Mouse (Mus musculus) forebrain, embryonic 10.5 days (tissue): ENCODE measurements at regions not wholly inside any gene's neighbourhood (a gene's known extent, or its start where the extent isn't known, plus 50 kb on each side); places are given as distances from the start of the nearest gene placed in this dataset.
A peak's percentile ranks its signal among the peaks of the same experiment; 100 is the strongest.

Source experiments
- DNase-seq: peaks from one replicate; pipeline ENCODE4 v3.0.0-alpha.2; 2017; ENCODE audit warnings: low spot score; ENCODE audit errors: extremely low spot score
- H3K27ac ChIP-seq: fragments of 300-500 bp; sonication (generic); 2 replicates; pipeline ENCODE4 v1.5.1; 2016; ENCODE audit warnings: mild to moderate bottlenecking
- H3K27me3 ChIP-seq: fragments of 300-500 bp; sonication (generic); 2 replicates; pipeline ENCODE4 v1.6.1; 2016; ENCODE audit warnings: mild to moderate bottlenecking; ENCODE audit not compliant: poor library complexity, severe bottlenecking
- H3K36me3 ChIP-seq: fragments of 300-500 bp; sonication (generic); replicated peaks from 2 replicates; pipeline ENCODE4 v1.6.1; 2016; ENCODE audit warnings: mild to moderate bottlenecking, moderate library complexity
- H3K4me1 ChIP-seq: fragments of 300-500 bp; sonication (generic); 2 replicates; pipeline ENCODE4 v1.6.1; 2016
- H3K4me3 ChIP-seq: fragments of 300-500 bp; sonication (generic); 2 replicates; pipeline ENCODE4 v1.5.1; 2016; ENCODE audit warnings: mild to moderate bottlenecking, moderate library complexity
- H3K9me3 ChIP-seq: fragments of 300-500 bp; sonication (generic); 2 replicates; pipeline ENCODE4 v1.6.1; 2016; ENCODE audit warnings: mild to moderate bottlenecking, moderate library complexity
- WGBS: fragments of 180-500 bp; shearing (Covaris S2); methylation state at CpG from one replicate; pipeline ENCODE4 v1.1.7; 2016; 5-methylcytosine and 5-hydroxymethylcytosine counted together

- H3K36me3 ChIP-seq: no peaks in the 10 kb centered on the region
- no peaks in the 10 kb centered on the region for H3K9me3 ChIP-seq
- peaks cover 13% of the 10 kb centered on the region for H3K4me1 ChIP-seq
- H3K27me3 ChIP-seq: no peaks in the 10 kb centered on the region
- WGBS: 83% methylated on average over 3 of the region's 3 CpGs
- H3K27ac ChIP-seq: no peak overlapping the region
- H3K4me3 ChIP-seq: no peak overlapping the region
- DNase-seq: no peak
Measured at GRCm38 (mm10) chr19:32950252-32950651, 193.0 kb downstream of the Pten start.

GRCm38 (mm10) chr19:32950794-32951193, 193.5 kb downstream of the Pten start:
- no peaks in the 10 kb centered on the region for H3K27me3 ChIP-seq

GRCm38 (mm10) chr19:32952425-32952824, 195.1 kb downstream of the Pten start:
- DNase-seq: no peak
- Histone ChIP-seq H3K27ac (no peak overlapping the region), H3K4me3 (no peak overlapping the region), H3K27me3 (0 out of 2 replicates have a peak, but pooled peaks cover 4% of the 10 kb centered on the region), H3K9me3 (no peaks in the 10 kb centered on the region), H3K4me1 (peaks cover 34% of the 10 kb centered on the region), H3K36me3 (no peaks in the 10 kb centered on the region)
- WGBS: 92% methylated on average over 4 of the region's 4 CpGs

More at GRCm38 (mm10) chr19:32950794-32951193, 193.5 kb downstream of the Pten start:
- no peaks in the 10 kb centered on the region for H3K36me3 ChIP-seq
- H3K9me3 ChIP-seq: no peaks in the 10 kb centered on the region
- no peak overlapping the region for H3K4me3 ChIP-seq
- DNase-seq: no peak
- H3K27ac ChIP-seq: no peak overlapping the region
- peaks cover 18% of the 10 kb centered on the region for H3K4me1 ChIP-seq
- WGBS: 88% methylated on average over 1 of the region's 1 CpGs

- 89% methylated on average over 11 of the region's 11 CpGs for WGBS
- Histone ChIP-seq H3K4me1 (peaks cover 38% of the 10 kb centered on the region), H3K9me3 (no peaks in the 10 kb centered on the region), H3K27ac (no peak overlapping the region), H3K36me3 (no peaks in the 10 kb centered on the region), H3K4me3 (no peak overlapping the region), H3K27me3 (peaks cover 8% of the 10 kb centered on the region; the same call in 1 of the 2 replicates)
- DNase-seq: no peak
Measured at GRCm38 (mm10) chr19:32952928-32953687, 195.8 kb downstream of the Pten start.

GRCm38 (mm10) chr19:32954001-32954605, 196.8 kb downstream of the Pten start:
- WGBS: 44% methylated on average over 4 of the region's 4 CpGs
- Histone ChIP-seq H3K4me3 (no peak overlapping the region), H3K36me3 (no peaks in the 10 kb centered on the region), H3K27me3 (peaks cover 13% of the 10 kb centered on the region; the same call in 1 of the 2 replicates), H3K4me1 (peaks cover 38% of the 10 kb centered on the region), H3K9me3 (no peaks in the 10 kb centered on the region), H3K27ac (0 out of 2 replicates have a peak overlapping the region, but pooled peaks have one; percentile 15)
- no peak for DNase-seq

GRCm38 (mm10) chr19:32954942-32955341, 197.6 kb downstream of the Pten start:
- Histone ChIP-seq H3K27ac (no peak overlapping the region), H3K4me1 (peaks cover 41% of the 10 kb centered on the region), H3K36me3 (no peaks in the 10 kb centered on the region), H3K27me3 (peaks cover 13% of the 10 kb centered on the region; the same call in 1 of the 2 replicates), H3K9me3 (no peaks in the 10 kb centered on the region), H3K4me3 (no peak overlapping the region)
- WGBS: 95% methylated on average over 3 of the region's 3 CpGs
- DNase-seq: no peak

GRCm38 (mm10) chr19:32956143-32956915, 199.0 kb downstream of the Pten start:
- Histone ChIP-seq H3K4me1 (peaks cover 50% of the 10 kb centered on the region), H3K36me3 (no peaks in the 10 kb centered on the region), H3K27ac (peak overlapping the region; percentile 62), H3K9me3 (no peaks in the 10 kb centered on the region), H3K27me3 (peaks cover 13% of the 10 kb centered on the region; the same call in 1 of the 2 replicates), H3K4me3 (peak overlapping the region; percentile 39)
- DNase-seq: no peak
- WGBS: 3% methylated on average over 9 of the region's 9 CpGs

GRCm38 (mm10) chr19:32956916-32957558, 199.7 kb downstream of the Pten start:
- 2% methylated on average over 13 of the region's 13 CpGs for WGBS
- no peak for DNase-seq
- peak overlapping the region; percentile 39 for H3K4me3 ChIP-seq

GRCm38 (mm10) chr19:32958276-32958675, 201.0 kb downstream of the Pten start:
- no peaks in the 10 kb centered on the region for H3K9me3 ChIP-seq
- H3K27ac ChIP-seq: no peak overlapping the region
- WGBS: 94% methylated on average over 4 of the region's 4 CpGs
- no peaks in the 10 kb centered on the region for H3K36me3 ChIP-seq
- DNase-seq: no peak
- no peak overlapping the region for H3K4me3 ChIP-seq
- H3K27me3 ChIP-seq: peaks cover 13% of the 10 kb centered on the region; the same call in 1 of the 2 replicates
- H3K4me1 ChIP-seq: peaks cover 53% of the 10 kb centered on the region

More at GRCm38 (mm10) chr19:32956916-32957558, 199.7 kb downstream of the Pten start:
- Histone ChIP-seq H3K4me1 (peaks cover 50% of the 10 kb centered on the region), H3K27me3 (peaks cover 13% of the 10 kb centered on the region; the same call in 1 of the 2 replicates), H3K27ac (peak overlapping the region; percentile 62; the same call in 1 of the 2 replicates), H3K36me3 (no peaks in the 10 kb centered on the region), H3K9me3 (no peaks in the 10 kb centered on the region)

- 93% methylated on average over 4 of the region's 4 CpGs for WGBS
- DNase-seq: no peak
Measured at GRCm38 (mm10) chr19:32958791-32959190, 201.5 kb downstream of the Pten start.

GRCm38 (mm10) chr19:32959844-32960195, 202.5 kb downstream of the Pten start:
- Histone ChIP-seq H3K27ac (peak overlapping the region; percentile 44), H3K4me1 (peaks cover 48% of the 10 kb centered on the region), H3K9me3 (no peaks in the 10 kb centered on the region), H3K4me3 (no peak overlapping the region), H3K27me3 (peaks cover 13% of the 10 kb centered on the region; the same call in 1 of the 2 replicates), H3K36me3 (no peaks in the 10 kb centered on the region)
- DNase-seq: no peak
- 74% methylated on average over 5 of the region's 5 CpGs for WGBS

More at GRCm38 (mm10) chr19:32958791-32959190, 201.5 kb downstream of the Pten start:
- Histone ChIP-seq H3K27me3 (peaks cover 13% of the 10 kb centered on the region; the same call in 1 of the 2 replicates), H3K27ac (no peak overlapping the region), H3K4me3 (no peak overlapping the region), H3K4me1 (peaks cover 54% of the 10 kb centered on the region), H3K36me3 (no peaks in the 10 kb centered on the region), H3K9me3 (no peaks in the 10 kb centered on the region)
